Comparison of ENCODE assay signal across 13 mouse cellular contexts in genomic region chr5:45476288-45476687, GRCm38 (mm10). TPM values are rescaled to one million over a fixed set of nuclear protein-coding genes. Genes with fewer than 3 reads are reported as not detected.
DNase-seq lines count a peak whose midpoint lies in the region; ATAC-seq lines count a peak whose summit lies in the region.
"Had no signal": no experiment of that assay in that cellular context is flagged by ENCODE, and none has a peak within 500 bp of the region (broad histone marks: within the 10 kb centered on the region; RNA-seq: fewer than 3 reads in every experiment).

No protein-coding gene starts in this region.

- WGBS in heart, embryonic 10.5 days = 65% methylated on average over 6 of the region's 6 CpGs
- 30% methylated on average over 6 of the region's 6 CpGs for WGBS in lung, embryonic 15.5 days
- 29% methylated on average over 6 of the region's 6 CpGs for WGBS in embryonic facial prominence, embryonic 15.5 days

- H3K27ac ChIP-seq in heart, embryonic 10.5 days = no peak overlapping the region
- peak overlapping the region; percentile 71 for H3K27ac ChIP-seq in lung, embryonic 15.5 days
- peak overlapping the region; percentile 5; the same call in 1 of the 2 replicates for H3K27ac ChIP-seq in embryonic facial prominence, embryonic 15.5 days (replicated peaks)
- H3K27ac ChIP-seq: gastrocnemius, adult 2 months had no signal

- peak; percentile 89 for ATAC-seq in lung, embryonic 15.5 days (ENCODE audit: borderline replicate concordance, extremely low read depth, low FRiP score, low TSS enrichment)
- 0 out of 2 replicates have a peak, but pooled peaks have one; percentile 34 for ATAC-seq in embryonic facial prominence, embryonic 15.5 days (ENCODE audit: insufficient number of reproducible peaks, low FRiP score, low TSS enrichment, low read depth)
- ATAC-seq: CD4-positive, CD25-positive, alpha-beta regulatory T cell, adult 4 months had no signal

- H3K4me1 ChIP-seq in heart, embryonic 10.5 days = no peaks in the 10 kb centered on the region
- H3K4me1 ChIP-seq in lung, embryonic 15.5 days = peaks cover 33% of the 10 kb centered on the region
- peaks cover 18% of the 10 kb centered on the region for H3K4me1 ChIP-seq in embryonic facial prominence, embryonic 15.5 days

- no peak overlapping the region for H3K9ac ChIP-seq in lung, embryonic 15.5 days
- H3K9ac ChIP-seq in embryonic facial prominence, embryonic 15.5 days = no peak overlapping the region

- H3K4me2 ChIP-seq in lung, embryonic 15.5 days = no peak overlapping the region; the same call in 1 of the 2 replicates
- H3K4me2 ChIP-seq in embryonic facial prominence, embryonic 15.5 days (replicated peaks) = 0 out of 2 replicates have a peak overlapping the region, but pooled peaks have one; percentile 10
- H3K4me2 ChIP-seq: liver, embryonic 11.5 days had no signal

- DNase-seq in heart, embryonic 10.5 days (ENCODE audit: low spot score) = peak; percentile 58
- no peak for DNase-seq in heart, adult 9 months (ENCODE audit: low spot score in 2 of 2)
- no peak for DNase-seq in lung, postnatal 25 days (ENCODE audit: low spot score)
- peak; percentile 9 for DNase-seq in mesoderm, embryonic 11.5 days (ENCODE audit: low read depth, low spot score)
- no peak for DNase-seq in spleen, postnatal 36 days (ENCODE audit: low spot score in 2 of 2)
- no peak for DNase-seq in MN1 (ENCODE audit: low spot score)
- DNase-seq: gastrocnemius, adult 2 months; thymus, postnatal 14 days had no signal

- no peaks in the 10 kb centered on the region for H3K9me3 ChIP-seq in heart, embryonic 10.5 days
- H3K9me3 ChIP-seq in lung, embryonic 15.5 days = no peaks in the 10 kb centered on the region
- no peaks in the 10 kb centered on the region for H3K9me3 ChIP-seq in embryonic facial prominence, embryonic 15.5 days (replicated peaks)

- H3K36me3 ChIP-seq in heart, embryonic 10.5 days = no peaks in the 10 kb centered on the region
- H3K36me3 ChIP-seq in lung, embryonic 15.5 days = no peaks in the 10 kb centered on the region
- H3K36me3 ChIP-seq in embryonic facial prominence, embryonic 15.5 days = no peaks in the 10 kb centered on the region

- no peak overlapping the region for H3K4me3 ChIP-seq in heart, embryonic 10.5 days
- H3K4me3 ChIP-seq in lung, embryonic 15.5 days = no peak overlapping the region
- no peak overlapping the region for H3K4me3 ChIP-seq in embryonic facial prominence, embryonic 15.5 days (replicated peaks)
- H3K4me3 ChIP-seq: gastrocnemius, adult 2 months had no signal

- no peaks in the 10 kb centered on the region; the same call in 1 of the 2 replicates for H3K27me3 ChIP-seq in heart, embryonic 10.5 days (ENCODE audit: insufficient read depth, poor library complexity, severe bottlenecking)
- no peaks in the 10 kb centered on the region for H3K27me3 ChIP-seq in lung, embryonic 15.5 days
- H3K27me3 ChIP-seq in embryonic facial prominence, embryonic 15.5 days = no peaks in the 10 kb centered on the region

RNA-seq across cellular contexts. Expression of gene Lap3, which starts 16.9 kb away (rescaled TPM):
- 96.1 and 96.5 TPM in 2 replicates for polyA plus RNA-seq in heart, embryonic 10.5 days (2016; fragmentation: Nextera tagmentation; extraction: Ambion mirVana)
- 94.9 and 100 TPM in 2 replicates for polyA plus RNA-seq in lung, embryonic 15.5 days (2015; fragmentation: Nextera tagmentation; extraction: Ambion mirVana)
- 67.7 and 68.7 TPM in 2 replicates for polyA plus RNA-seq in embryonic facial prominence, embryonic 15.5 days (2015; fragmentation: Nextera tagmentation; extraction: Ambion mirVana)

RNA-seq across cellular contexts. Expression of gene Clrn2, which starts 22.7 kb away (rescaled TPM):
- polyA plus RNA-seq in heart, embryonic 10.5 days (2016; fragmentation: Nextera tagmentation; extraction: Ambion mirVana) = not detected in 2 replicates
- polyA plus RNA-seq in lung, embryonic 15.5 days (2015; fragmentation: Nextera tagmentation; extraction: Ambion mirVana) = not detected in 2 replicates
- polyA plus RNA-seq in embryonic facial prominence, embryonic 15.5 days (2015; fragmentation: Nextera tagmentation; extraction: Ambion mirVana) = 0.17 and 0.24 TPM in 2 replicates
- polyA plus RNA-seq: CD4-positive, CD25-positive, alpha-beta regulatory T cell, adult 4 months; liver, embryonic 11.5 days; small intestine, adult 2 months had no signal

RNA-seq across cellular contexts. Expression of gene Qdpr, which starts 26.3 kb away (rescaled TPM):
- polyA plus RNA-seq in heart, embryonic 10.5 days (2016; fragmentation: Nextera tagmentation; extraction: Ambion mirVana) = 110 and 116 TPM in 2 replicates
- polyA plus RNA-seq in lung, embryonic 15.5 days (2015; fragmentation: Nextera tagmentation; extraction: Ambion mirVana) = 136 TPM in 2 replicates
- polyA plus RNA-seq in embryonic facial prominence, embryonic 15.5 days (2015; fragmentation: Nextera tagmentation; extraction: Ambion mirVana) = 122 and 126 TPM in 2 replicates

RNA-seq across cellular contexts. Expression of gene Med28, which starts 43.7 kb away (rescaled TPM):
- polyA plus RNA-seq in heart, embryonic 10.5 days (2016; fragmentation: Nextera tagmentation; extraction: Ambion mirVana) = 229 and 242 TPM in 2 replicates
- 226 and 241 TPM in 2 replicates for polyA plus RNA-seq in lung, embryonic 15.5 days (2015; fragmentation: Nextera tagmentation; extraction: Ambion mirVana)
- 232 and 236 TPM in 2 replicates for polyA plus RNA-seq in embryonic facial prominence, embryonic 15.5 days (2015; fragmentation: Nextera tagmentation; extraction: Ambion mirVana)

Comparison
In these comparisons a context has a peak if more than half of its experiments do, and no peak if none do; other contexts are left out.
1. DNase-seq: peak in heart, embryonic 10.5 days (single experiment) and mesoderm, embryonic 11.5 days (single experiment); none in heart, adult 9 months (0 of 2), lung, postnatal 25 days (single experiment), spleen, postnatal 36 days (0 of 2) and MN1 (single experiment).